Mouse (Mus musculus) forebrain, embryonic 16.5 days (tissue): ENCODE data around the gene Rad51b. TPM values are rescaled to one million over a fixed set of nuclear protein-coding genes. Genes with fewer than 3 reads are reported as not detected.

Experiments
- ATAC-seq: fragments of 200-750 bp; cut with Nextera tagmentation; 2 replicates; pipeline ENCODE4 v1.8.0; 2017; ENCODE audit warnings: mild to moderate bottlenecking, moderate library complexity
- H3K27ac ChIP-seq: fragments of 300-500 bp; sonication (generic); 2 replicates; pipeline ENCODE4 v1.5.1; 2014; ENCODE audit warnings: low read length, control low read depth
- H3K27me3 ChIP-seq: fragments of 300-500 bp; sonication (generic); replicated peaks from 2 replicates; pipeline ENCODE4 v1.6.1; 2014; ENCODE audit warnings: low read length; ENCODE audit not compliant: control insufficient read depth, insufficient read depth
- H3K36me3 ChIP-seq: fragments of 300-500 bp; sonication (generic); 2 replicates; pipeline ENCODE4 v1.6.1; 2014; ENCODE audit not compliant: control insufficient read depth, insufficient read depth
- H3K4me1 ChIP-seq: fragments of 300-500 bp; sonication (generic); replicated peaks from 2 replicates; pipeline ENCODE4 v1.6.1; 2014; ENCODE audit warnings: low read length; ENCODE audit not compliant: control insufficient read depth, insufficient read depth
- H3K4me2 ChIP-seq: fragments of 300-500 bp; sonication (generic); 2 replicates; pipeline ENCODE4 v1.6.1; 2014; ENCODE audit warnings: mild to moderate bottlenecking, low read length, control low read depth
- H3K4me3 ChIP-seq: fragments of 300-500 bp; sonication (generic); replicated peaks from 2 replicates; pipeline ENCODE4 v1.5.1; 2014; ENCODE audit warnings: mild to moderate bottlenecking, low read length, control low read depth
- H3K9ac ChIP-seq: fragments of 300-500 bp; sonication (generic); replicated peaks from 2 replicates; pipeline ENCODE4 v1.6.1; 2014; ENCODE audit warnings: low read depth, low read length, control low read depth
- H3K9me3 ChIP-seq: fragments of 300-500 bp; sonication (generic); 2 replicates; pipeline ENCODE4 v1.6.1; 2016; ENCODE audit warnings: low read length; ENCODE audit not compliant: control insufficient read depth
- WGBS: fragments of 180-500 bp; shearing (Covaris S2); extraction: QIAGEN DNeasy Blood & Tissue Kit; methylation state at CpG from one replicate; pipeline ENCODE4 v1.1.7; 2014; 5-methylcytosine and 5-hydroxymethylcytosine counted together
- polyA plus RNA-seq: library from polyadenylated mRNA; unstranded; fragments of >200 nt; fragmentation: Nextera tagmentation; extraction: Ambion mirVana; gene quantifications from 2 replicates; pipeline ENCODE4 v1.2.1, GENCODE M21; 2015

Gene Rad51b
- polyA plus RNA-seq, 1 experiment from 2014 or later: 2.6 TPM

- 37% methylated on average over 14 of the region's 14 CpGs for WGBS
- H3K27ac ChIP-seq: peak overlapping the region; percentile 62
- no peaks in the 10 kb centered on the region for H3K27me3 ChIP-seq
Measured at GRCm38 (mm10) chr12:79612334-79613060, 315.4 kb downstream of the Rad51b start.

GRCm38 (mm10) chr12:79613061-79613788 is 316.1 kb downstream of the Rad51b start:
- peak; percentile 37 for ATAC-seq
- Histone ChIP-seq H3K4me2 (no peak overlapping the region), H3K9ac (no peak overlapping the region), H3K4me3 (no peak overlapping the region), H3K9me3 (no peaks in the 10 kb centered on the region), H3K27me3 (no peaks in the 10 kb centered on the region), H3K4me1 (peaks cover 27% of the 10 kb centered on the region), H3K36me3 (no peaks in the 10 kb centered on the region), H3K27ac (peak overlapping the region; percentile 62)
- WGBS: 63% methylated on average over 8 of the region's 8 CpGs

More at GRCm38 (mm10) chr12:79612334-79613060, 315.4 kb downstream of the Rad51b start:
- peak; percentile 96 for ATAC-seq
- H3K36me3 ChIP-seq: no peaks in the 10 kb centered on the region
- H3K9me3 ChIP-seq: no peaks in the 10 kb centered on the region
- no peak overlapping the region for H3K9ac ChIP-seq
- no peak overlapping the region for H3K4me2 ChIP-seq
- H3K4me1 ChIP-seq: peaks cover 27% of the 10 kb centered on the region
- no peak overlapping the region for H3K4me3 ChIP-seq

- ATAC-seq: no peak
- 74% methylated on average over 9 of the region's 9 CpGs for WGBS
- Histone ChIP-seq H3K4me1 (peaks cover 27% of the 10 kb centered on the region), H3K27ac (no peak overlapping the region), H3K27me3 (no peaks in the 10 kb centered on the region), H3K4me3 (no peak overlapping the region), H3K36me3 (no peaks in the 10 kb centered on the region), H3K4me2 (no peak overlapping the region), H3K9me3 (no peaks in the 10 kb centered on the region), H3K9ac (no peak overlapping the region)
Measured at GRCm38 (mm10) chr12:79613846-79614582, 316.9 kb downstream of the Rad51b start.

- Histone ChIP-seq H3K4me3 (no peak overlapping the region), H3K4me2 (no peak overlapping the region), H3K27me3 (no peaks in the 10 kb centered on the region), H3K36me3 (no peaks in the 10 kb centered on the region), H3K4me1 (peaks cover 22% of the 10 kb centered on the region), H3K27ac (no peak overlapping the region), H3K9ac (no peak overlapping the region), H3K9me3 (no peaks in the 10 kb centered on the region)
- 47% methylated on average over 2 of the region's 2 CpGs for WGBS
- ATAC-seq: no peak
Measured at GRCm38 (mm10) chr12:79614583-79614953, 317.5 kb downstream of the Rad51b start.

GRCm38 (mm10) chr12:79615717-79616316 is 318.7 kb downstream of the Rad51b start:
- no peak overlapping the region for H3K4me2 ChIP-seq
- H3K9ac ChIP-seq: no peak overlapping the region
- H3K4me1 ChIP-seq: peaks cover 12% of the 10 kb centered on the region
- no peak for ATAC-seq
- WGBS: 77% methylated on average over 5 of the region's 5 CpGs
- H3K27ac ChIP-seq: no peak overlapping the region
- no peaks in the 10 kb centered on the region for H3K36me3 ChIP-seq
- no peaks in the 10 kb centered on the region for H3K9me3 ChIP-seq
- no peak overlapping the region for H3K4me3 ChIP-seq
- H3K27me3 ChIP-seq: no peaks in the 10 kb centered on the region

- Histone ChIP-seq H3K4me3 (no peak overlapping the region), H3K27me3 (no peaks in the 10 kb centered on the region), H3K27ac (no peak overlapping the region), H3K9me3 (no peaks in the 10 kb centered on the region), H3K36me3 (no peaks in the 10 kb centered on the region), H3K4me2 (no peak overlapping the region), H3K4me1 (no peaks in the 10 kb centered on the region), H3K9ac (no peak overlapping the region)
- ATAC-seq: no peak
- WGBS: 92% methylated on average over 1 of the region's 1 CpGs
Measured at GRCm38 (mm10) chr12:79619009-79619408, 321.9 kb downstream of the Rad51b start.

- H3K4me1 ChIP-seq: peaks cover 2% of the 10 kb centered on the region; the same call in 1 of the 2 replicates
- WGBS: 89% methylated on average over 5 of the region's 5 CpGs
- H3K36me3 ChIP-seq: no peaks in the 10 kb centered on the region
- ATAC-seq: no peak
- H3K9ac ChIP-seq: no peak overlapping the region
- H3K4me3 ChIP-seq: no peak overlapping the region
- no peak overlapping the region for H3K27ac ChIP-seq
- H3K9me3 ChIP-seq: no peaks in the 10 kb centered on the region
- no peak overlapping the region for H3K4me2 ChIP-seq
- H3K27me3 ChIP-seq: no peaks in the 10 kb centered on the region
Measured at GRCm38 (mm10) chr12:79620693-79621092, 323.6 kb downstream of the Rad51b start.

- WGBS: 87% methylated on average over 1 of the region's 1 CpGs
- no peaks in the 10 kb centered on the region for H3K9me3 ChIP-seq
- H3K4me1 ChIP-seq: peaks cover 8% of the 10 kb centered on the region
- H3K4me2 ChIP-seq: no peak overlapping the region
- no peak overlapping the region for H3K4me3 ChIP-seq
- ATAC-seq: no peak
- H3K27ac ChIP-seq: no peak overlapping the region
- no peaks in the 10 kb centered on the region for H3K27me3 ChIP-seq
- H3K9ac ChIP-seq: no peak overlapping the region
- H3K36me3 ChIP-seq: no peaks in the 10 kb centered on the region
Measured at GRCm38 (mm10) chr12:79623308-79623707, 326.2 kb downstream of the Rad51b start.
